Mouse (Mus musculus) midbrain, embryonic 10.5 days (tissue): Measurements from ENCODE around the gene Prap1. TPM values are rescaled to one million over a fixed set of nuclear protein-coding genes. Genes with fewer than 3 reads are reported as not detected.

Source experiments
- DNase-seq: peaks from one replicate; pipeline ENCODE4 v3.0.0-alpha.2; 2017; ENCODE audit warnings: low spot score
- H3K27ac ChIP-seq: fragments of 300-500 bp; sonication (generic); replicated peaks from 2 replicates; pipeline ENCODE4 v1.5.1; 2016; ENCODE audit warnings: mild to moderate bottlenecking
- H3K27me3 ChIP-seq: fragments of 300-500 bp; sonication (generic); 2 replicates; pipeline ENCODE4 v1.6.1; 2016; ENCODE audit warnings: low read depth, mild to moderate bottlenecking; ENCODE audit not compliant: poor library complexity, severe bottlenecking
- H3K36me3 ChIP-seq: fragments of 300-500 bp; sonication (generic); 2 replicates; pipeline ENCODE4 v1.6.1; 2016; ENCODE audit warnings: mild to moderate bottlenecking, moderate library complexity
- H3K4me1 ChIP-seq: fragments of 300-500 bp; sonication (generic); 2 replicates; pipeline ENCODE4 v1.6.1; 2016
- H3K4me3 ChIP-seq: fragments of 300-500 bp; sonication (generic); 2 replicates; pipeline ENCODE4 v1.5.1; 2016; ENCODE audit warnings: mild to moderate bottlenecking, moderate library complexity
- H3K9me3 ChIP-seq: fragments of 300-500 bp; sonication (generic); replicated peaks from 2 replicates; pipeline ENCODE4 v1.6.1; 2016; ENCODE audit warnings: mild to moderate bottlenecking
- WGBS: fragments of 180-500 bp; shearing (Covaris S2); methylation state at CpG from one replicate; pipeline ENCODE4 v1.1.7; 2016; 5-methylcytosine and 5-hydroxymethylcytosine counted together
- polyA plus RNA-seq: library from polyadenylated mRNA; unstranded; fragments of >200 nt; fragmentation: Nextera tagmentation; extraction: Ambion mirVana; gene quantifications from 2 replicates; pipeline ENCODE4 v1.2.1, GENCODE M21; 2016

The Prap1 gene
- polyA plus RNA-seq, 1 experiment from 2014 or later = not detected

GRCm38 (mm10) chr7:140062307-140062706 lies 30.9 kb upstream of the Prap1 start:
- H3K27me3 ChIP-seq = peaks cover 100% of the 10 kb centered on the region
- H3K9me3 ChIP-seq = no peaks in the 10 kb centered on the region
- no peaks in the 10 kb centered on the region for H3K36me3 ChIP-seq
- peak overlapping the region; percentile 52 for H3K4me3 ChIP-seq
- H3K27ac ChIP-seq = no peak overlapping the region
- DNase-seq = peak; percentile 52
- H3K4me1 ChIP-seq = peaks cover 67% of the 10 kb centered on the region
- 9% methylated on average over 11 of the region's 11 CpGs for WGBS

GRCm38 (mm10) chr7:140063092-140063491 lies 30.1 kb upstream of the Prap1 start:
- 16% methylated on average over 7 of the region's 7 CpGs for WGBS
- Histone ChIP-seq H3K27ac (no peak overlapping the region), H3K27me3 (peaks cover 100% of the 10 kb centered on the region), H3K4me1 (peaks cover 59% of the 10 kb centered on the region), H3K9me3 (no peaks in the 10 kb centered on the region), H3K36me3 (no peaks in the 10 kb centered on the region), H3K4me3 (no peak overlapping the region)
- peak; percentile 71 for DNase-seq

GRCm38 (mm10) chr7:140067397-140067796 lies 25.8 kb upstream of the Prap1 start:
- Histone ChIP-seq H3K27me3 (peaks cover 100% of the 10 kb centered on the region), H3K4me1 (peaks cover 24% of the 10 kb centered on the region)
- 72% methylated on average over 6 of the region's 6 CpGs for WGBS

GRCm38 (mm10) chr7:140070042-140070711 lies 23.0 kb upstream of the Prap1 start:
- 33% methylated on average over 39 of the region's 39 CpGs for WGBS
- H3K4me3 ChIP-seq = peak overlapping the region; percentile 44
- H3K36me3 ChIP-seq = no peaks in the 10 kb centered on the region
- peak; percentile 45 for DNase-seq
- H3K9me3 ChIP-seq = no peaks in the 10 kb centered on the region
- H3K4me1 ChIP-seq = peaks cover 10% of the 10 kb centered on the region
- H3K27me3 ChIP-seq = peaks cover 90% of the 10 kb centered on the region
- H3K27ac ChIP-seq = peak overlapping the region; percentile 65

More at GRCm38 (mm10) chr7:140067397-140067796, 25.8 kb upstream of the Prap1 start:
- no peaks in the 10 kb centered on the region for H3K36me3 ChIP-seq
- no peaks in the 10 kb centered on the region for H3K9me3 ChIP-seq
- no peak overlapping the region for H3K27ac ChIP-seq
- no peak for DNase-seq
- no peak overlapping the region for H3K4me3 ChIP-seq

GRCm38 (mm10) chr7:140077698-140078097 lies 15.5 kb upstream of the Prap1 start:
- no peaks in the 10 kb centered on the region for H3K36me3 ChIP-seq
- no peaks in the 10 kb centered on the region for H3K9me3 ChIP-seq
- H3K27me3 ChIP-seq = peaks cover 55% of the 10 kb centered on the region
- no peak overlapping the region for H3K4me3 ChIP-seq
- DNase-seq = no peak
- H3K27ac ChIP-seq = no peak overlapping the region
- peaks cover 29% of the 10 kb centered on the region for H3K4me1 ChIP-seq
- WGBS = 87% methylated on average over 6 of the region's 6 CpGs

GRCm38 (mm10) chr7:140078711-140079110 lies 14.5 kb upstream of the Prap1 start:
- WGBS = 7% methylated on average over 5 of the region's 5 CpGs
- Histone ChIP-seq H3K36me3 (no peaks in the 10 kb centered on the region), H3K27ac (no peak overlapping the region), H3K9me3 (no peaks in the 10 kb centered on the region), H3K27me3 (peaks cover 51% of the 10 kb centered on the region), H3K4me1 (peaks cover 35% of the 10 kb centered on the region), H3K4me3 (no peak overlapping the region)
- peak; percentile 73 for DNase-seq

GRCm38 (mm10) chr7:140080503-140081156 lies 12.6 kb upstream of the Prap1 start:
- DNase-seq = peak; percentile 91
- Histone ChIP-seq H3K27ac (peak overlapping the region; percentile 70), H3K9me3 (no peaks in the 10 kb centered on the region), H3K36me3 (no peaks in the 10 kb centered on the region), H3K4me1 (peaks cover 35% of the 10 kb centered on the region), H3K4me3 (peak overlapping the region; percentile 49), H3K27me3 (peaks cover 53% of the 10 kb centered on the region)
- WGBS = 4% methylated on average over 24 of the region's 24 CpGs

GRCm38 (mm10) chr7:140081408-140082241 lies 11.6 kb upstream of the Prap1 start:
- no peak for DNase-seq
- Histone ChIP-seq H3K9me3 (no peaks in the 10 kb centered on the region), H3K36me3 (no peaks in the 10 kb centered on the region), H3K27me3 (peaks cover 53% of the 10 kb centered on the region), H3K4me3 (peak overlapping the region; percentile 49), H3K4me1 (peaks cover 35% of the 10 kb centered on the region), H3K27ac (0 out of 2 replicates have a peak overlapping the region, but pooled peaks have one; percentile 1)
- WGBS = 14% methylated on average over 20 of the region's 20 CpGs

GRCm38 (mm10) chr7:140082242-140082678 lies 10.9 kb upstream of the Prap1 start, which contains the start of gene Caly:
TSS of gene Caly (minus strand) at chr7:140082548.
- 6% methylated on average over 18 of the region's 18 CpGs for WGBS
- H3K27me3 ChIP-seq = peaks cover 53% of the 10 kb centered on the region
- H3K36me3 ChIP-seq = no peaks in the 10 kb centered on the region
- H3K27ac ChIP-seq = 0 out of 2 replicates have a peak within 1 kb of the TSS, but pooled peaks have one; percentile 1
- H3K4me1 ChIP-seq = peaks cover 35% of the 10 kb centered on the region
- H3K9me3 ChIP-seq = no peaks in the 10 kb centered on the region
- peak; percentile 81 for DNase-seq
- peak within 1 kb of the TSS; percentile 49 for H3K4me3 ChIP-seq

- no peaks in the 10 kb centered on the region for H3K36me3 ChIP-seq
- peaks cover 2% of the 10 kb centered on the region; the same call in 1 of the 2 replicates for H3K27me3 ChIP-seq
- H3K9me3 ChIP-seq = no peaks in the 10 kb centered on the region
- no peaks in the 10 kb centered on the region for H3K4me1 ChIP-seq
- no peak overlapping the region for H3K27ac ChIP-seq
- no peak overlapping the region for H3K4me3 ChIP-seq
- 76% methylated on average over 10 of the region's 10 CpGs for WGBS
- no peak for DNase-seq
Measured at GRCm38 (mm10) chr7:140090601-140091000, 2.6 kb upstream of the Prap1 start.

- DNase-seq = no peak
- Histone ChIP-seq H3K36me3 (no peaks in the 10 kb centered on the region), H3K9me3 (no peaks in the 10 kb centered on the region), H3K27me3 (peaks cover 7% of the 10 kb centered on the region; the same call in 1 of the 2 replicates), H3K4me3 (no peak overlapping the region), H3K4me1 (no peaks in the 10 kb centered on the region), H3K27ac (no peak overlapping the region)
- WGBS = 68% methylated on average over 5 of the region's 5 CpGs
Measured at GRCm38 (mm10) chr7:140094954-140095353, 1.8 kb downstream of the Prap1 start.

- Histone ChIP-seq H3K4me1 (no peaks in the 10 kb centered on the region), H3K9me3 (no peaks in the 10 kb centered on the region), H3K27ac (no peak overlapping the region), H3K36me3 (no peaks in the 10 kb centered on the region), H3K27me3 (peaks cover 8% of the 10 kb centered on the region), H3K4me3 (no peak overlapping the region)
- WGBS = 71% methylated on average over 1 of the region's 1 CpGs
- no peak for DNase-seq
Measured at GRCm38 (mm10) chr7:140095556-140095955, 2.4 kb downstream of the Prap1 start.
